Mouse (Mus musculus) myocyte (in vitro differentiated cells): ENCODE measurements at regions not wholly inside any gene's neighbourhood (a gene's known extent, or its start where the extent isn't known, plus 50 kb on each side); places are given as distances from the start of the nearest gene placed in this dataset.

ENCODE experiments used
- H3K27me3 ChIP-seq: one replicate; pipeline ENCODE4 v1.6.1; 2011; ENCODE audit not compliant: control insufficient read depth, insufficient read depth, insufficient read length
- H3K36me3 ChIP-seq: one replicate; pipeline ENCODE4 v1.6.1; 2011; ENCODE audit not compliant: control insufficient read depth, insufficient read depth
- H3K4me2 ChIP-seq: one replicate; pipeline ENCODE4 v1.6.1; 2011; ENCODE audit warnings: low read depth, control low read depth
- H3K4me3 ChIP-seq: one replicate; pipeline ENCODE4 v1.5.1; 2011; ENCODE audit warnings: mild to moderate bottlenecking, control low read depth, moderate library complexity
- H3K79me2 ChIP-seq: one replicate; pipeline ENCODE4 v1.6.1; 2011; ENCODE audit not compliant: control insufficient read depth, insufficient read depth
- H3ac ChIP-seq: one replicate; pipeline ENCODE4 v1.6.1; 2011; ENCODE audit not compliant: control insufficient read depth, insufficient read length
- CEBPB ChIP-seq: IDR thresholded peaks from 2 replicates; pipeline ENCODE4 v1.6.1; 2011; ENCODE audit warnings: mild to moderate bottlenecking, moderate library complexity; ENCODE audit not compliant: poor library complexity, insufficient read depth, severe bottlenecking
- E2F4 ChIP-seq: IDR thresholded peaks from one replicate; pipeline ENCODE4 v1.6.1; 2011; ENCODE audit warnings: mild to moderate bottlenecking, control low read depth, moderate library complexity; ENCODE audit not compliant: insufficient read depth
- MAX ChIP-seq: IDR thresholded peaks from one replicate; pipeline ENCODE4 v1.6.1; 2011; ENCODE audit warnings: low read depth, mild to moderate bottlenecking, control low read depth
- MYOD1 ChIP-seq, 3 experiments: IDR thresholded peaks; one replicate each; pipeline ENCODE4 v1.6.1; 2011; ENCODE audit warnings: control low read depth in 2 of 3, low read depth in 2 of 3, mild to moderate bottlenecking in 2 of 3, moderate library complexity in 1 of 3; ENCODE audit not compliant: insufficient read length in 2 of 3, control insufficient read depth in 1 of 3
- MYOG ChIP-seq, 3 experiments: IDR thresholded peaks; one replicate each; pipeline ENCODE4 v1.6.1; 2011; ENCODE audit warnings: control low read depth in 2 of 3, low read depth in 2 of 3, mild to moderate bottlenecking in 2 of 3; ENCODE audit not compliant: insufficient read length in 2 of 3, control insufficient read depth in 1 of 3, insufficient read depth in 1 of 3
- POLR2A ChIP-seq: IDR thresholded peaks from one replicate; pipeline ENCODE4 v1.6.1; 2011; ENCODE audit warnings: low read depth, mild to moderate bottlenecking, control low read depth, moderate library complexity; ENCODE audit not compliant: insufficient read length
- POLR2AphosphoS2 ChIP-seq: IDR thresholded peaks from one replicate; pipeline ENCODE4 v1.6.1; 2011; ENCODE audit warnings: low read depth, control low read depth; ENCODE audit not compliant: insufficient read length
- REST ChIP-seq: IDR thresholded peaks from one replicate; pipeline ENCODE4 v1.6.1; 2011; ENCODE audit warnings: mild to moderate bottlenecking, control low read depth, moderate library complexity; ENCODE audit not compliant: insufficient read depth, insufficient read length
- SRF ChIP-seq: IDR thresholded peaks from one replicate; pipeline ENCODE4 v1.6.1; 2011; ENCODE audit warnings: low read depth; ENCODE audit not compliant: control insufficient read depth, insufficient read length
- TCF12 ChIP-seq: IDR thresholded peaks from one replicate; pipeline ENCODE4 v1.6.1; 2011; ENCODE audit warnings: mild to moderate bottlenecking, control low read depth; ENCODE audit not compliant: poor library complexity, insufficient read depth, severe bottlenecking
- TCF3 ChIP-seq: IDR thresholded peaks from one replicate; pipeline ENCODE4 v1.6.1; 2011; ENCODE audit warnings: low read depth, control low read depth; ENCODE audit not compliant: insufficient read length
- USF1 ChIP-seq: IDR thresholded peaks from one replicate; pipeline ENCODE4 v1.6.1; 2011; ENCODE audit warnings: low read depth, mild to moderate bottlenecking, control low read depth, moderate library complexity

- Histone ChIP-seq H3K27me3 (no peaks in the 10 kb centered on the region), H3K4me2 (no peak overlapping the region), H3K79me2 (no peaks in the 10 kb centered on the region), H3K36me3 (no peaks in the 10 kb centered on the region), H3K4me3 (no peak overlapping the region), H3ac (no peak overlapping the region)
- no peak for TF ChIP-seq CEBPB
- no peak for TF ChIP-seq SRF
- TF ChIP-seq TCF12: no peak
- no peak for TF ChIP-seq REST
- TF ChIP-seq TCF3: no peak
- no peak for TF ChIP-seq MYOD1 (IDR thresholded peaks at IDR 0.05; ENCODE audit: control insufficient read depth in 1 of 3, insufficient read length in 2 of 3, low read depth in 2 of 3)
- TF ChIP-seq E2F4: no peak
- TF ChIP-seq POLR2A: no peak
- TF ChIP-seq USF1: no peak
- TF ChIP-seq MAX: no peak
- TF ChIP-seq MYOG (IDR thresholded peaks at IDR 0.05; ENCODE audit: control insufficient read depth in 1 of 3, insufficient read depth in 1 of 3, insufficient read length in 2 of 3, low read depth in 2 of 3): no peak
- TF ChIP-seq POLR2AphosphoS2: no peak
These were observed 174.3 kb downstream of the Gm9733 start for GRCm38 (mm10) chr3:15157842-15158241.

GRCm38 (mm10) chr3:15158926-15159325 is 173.2 kb downstream of the Gm9733 start:
- Histone ChIP-seq H3K4me2 (no peak overlapping the region), H3ac (no peak overlapping the region), H3K27me3 (no peaks in the 10 kb centered on the region), H3K36me3 (no peaks in the 10 kb centered on the region), H3K4me3 (no peak overlapping the region), H3K79me2 (no peaks in the 10 kb centered on the region)
- TF ChIP-seq POLR2A: no peak
- TF ChIP-seq TCF12: no peak
- no peak for TF ChIP-seq MYOD1 (IDR thresholded peaks at IDR 0.05; ENCODE audit: control insufficient read depth in 1 of 3, insufficient read length in 2 of 3, low read depth in 2 of 3)
- no peak for TF ChIP-seq TCF3
- no peak for TF ChIP-seq MYOG (IDR thresholded peaks at IDR 0.05; ENCODE audit: control insufficient read depth in 1 of 3, insufficient read depth in 1 of 3, insufficient read length in 2 of 3, low read depth in 2 of 3)
- no peak for TF ChIP-seq REST
- no peak for TF ChIP-seq MAX
- TF ChIP-seq USF1: no peak
- no peak for TF ChIP-seq E2F4
- TF ChIP-seq CEBPB: no peak
- no peak for TF ChIP-seq POLR2AphosphoS2

- H3K79me2 ChIP-seq: no peaks in the 10 kb centered on the region
- TF ChIP-seq TCF3: no peak
- H3K4me3 ChIP-seq: no peak overlapping the region
- H3K36me3 ChIP-seq: no peaks in the 10 kb centered on the region
- H3K27me3 ChIP-seq: no peaks in the 10 kb centered on the region
- no peak overlapping the region for H3K4me2 ChIP-seq
- H3ac ChIP-seq: no peak overlapping the region
These were observed 172.0 kb downstream of the Gm9733 start for GRCm38 (mm10) chr3:15159965-15160714.

- Histone ChIP-seq H3K4me2 (no peak overlapping the region), H3K36me3 (no peaks in the 10 kb centered on the region), H3K27me3 (no peaks in the 10 kb centered on the region), H3K4me3 (no peak overlapping the region), H3K79me2 (no peaks in the 10 kb centered on the region), H3ac (no peak overlapping the region)
- TF ChIP-seq USF1 (no peak), SRF (no peak), TCF3 (no peak), TCF12 (no peak), MYOD1 (IDR thresholded peaks at IDR 0.05; ENCODE audit: control insufficient read depth in 1 of 3, insufficient read length in 2 of 3, low read depth in 2 of 3) (no peak), POLR2AphosphoS2 (no peak), POLR2A (no peak), MYOG (IDR thresholded peaks at IDR 0.05; ENCODE audit: control insufficient read depth in 1 of 3, insufficient read depth in 1 of 3, insufficient read length in 2 of 3, low read depth in 2 of 3) (no peak), MAX (no peak), E2F4 (no peak), REST (no peak), CEBPB (no peak)
These were observed 156.3 kb downstream of the Gm9733 start for GRCm38 (mm10) chr3:15175811-15176210.

GRCm38 (mm10) chr3:15179079-15179812 is 152.9 kb downstream of the Gm9733 start:
- Histone ChIP-seq H3K79me2 (no peaks in the 10 kb centered on the region), H3K4me3 (no peak overlapping the region), H3ac (no peak overlapping the region), H3K27me3 (no peaks in the 10 kb centered on the region), H3K36me3 (no peaks in the 10 kb centered on the region), H3K4me2 (no peak overlapping the region)
- TF ChIP-seq E2F4 (no peak), TCF3 (no peak), CEBPB (no peak), SRF (no peak), USF1 (no peak), POLR2A (no peak), MAX (no peak), MYOD1 (IDR thresholded peaks at IDR 0.05; ENCODE audit: control insufficient read depth in 1 of 3, insufficient read length in 2 of 3, low read depth in 2 of 3) (no peak), MYOG (IDR thresholded peaks at IDR 0.05; ENCODE audit: control insufficient read depth in 1 of 3, insufficient read depth in 1 of 3, insufficient read length in 2 of 3, low read depth in 2 of 3) (no peak), TCF12 (no peak), POLR2AphosphoS2 (no peak), REST (no peak)
